Mouse (Mus musculus): ENCODE measurements around the gene Prex1. TPM values are rescaled to one million over a fixed set of nuclear protein-coding genes. Genes with fewer than 3 reads are reported as not detected.

Prex1 gene
- polyA plus RNA-seq, 1 experiment from 2014 or later = 11.6 TPM

DNA sequence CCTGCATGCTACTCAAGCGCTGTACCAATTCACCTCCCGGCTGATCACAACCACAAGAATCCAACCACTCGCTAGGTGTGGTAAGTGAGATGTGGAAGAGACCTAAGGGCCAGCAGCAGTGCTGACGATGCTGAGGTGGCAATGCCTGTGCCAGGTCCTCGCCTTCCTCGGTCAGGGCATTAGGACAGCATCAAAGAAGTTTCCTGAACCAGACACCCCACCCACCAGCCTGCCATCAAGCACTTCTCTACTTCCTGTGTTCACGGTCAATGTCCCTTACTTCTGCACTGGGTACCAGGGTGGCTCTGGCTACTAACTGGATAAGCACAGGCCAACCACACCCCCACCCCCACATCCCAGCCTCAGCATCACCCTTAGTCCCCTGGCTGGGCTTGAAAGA is 91.0 kb downstream of the Prex1 start:
- Histone ChIP-seq H3K27me3 (ENCODE audit: control insufficient read depth, insufficient read depth, low read length) (no peaks in the 10 kb centered on the region), H3K36me3 (ENCODE audit: control insufficient read depth, insufficient read depth) (no peaks in the 10 kb centered on the region), H3K4me3 (ENCODE audit: low read length) (no peak overlapping the region), H3K9me3 (replicated peaks; ENCODE audit: control insufficient read depth, low read length) (no peaks in the 10 kb centered on the region), H3K4me2 (ENCODE audit: low read depth, low read length) (no peak overlapping the region), H3K4me1 (ENCODE audit: control insufficient read depth, insufficient read depth, low read length) (peaks cover 10% of the 10 kb centered on the region), H3K27ac (ENCODE audit: low read length) (no peak overlapping the region), H3K9ac (ENCODE audit: low read length) (no peak overlapping the region)
- 68% methylated on average over 7 of the region's 7 CpGs for WGBS
- no peak for ATAC-seq (replicated peaks; ENCODE audit: extremely low read depth, insufficient read depth, low FRiP score)

DNA sequence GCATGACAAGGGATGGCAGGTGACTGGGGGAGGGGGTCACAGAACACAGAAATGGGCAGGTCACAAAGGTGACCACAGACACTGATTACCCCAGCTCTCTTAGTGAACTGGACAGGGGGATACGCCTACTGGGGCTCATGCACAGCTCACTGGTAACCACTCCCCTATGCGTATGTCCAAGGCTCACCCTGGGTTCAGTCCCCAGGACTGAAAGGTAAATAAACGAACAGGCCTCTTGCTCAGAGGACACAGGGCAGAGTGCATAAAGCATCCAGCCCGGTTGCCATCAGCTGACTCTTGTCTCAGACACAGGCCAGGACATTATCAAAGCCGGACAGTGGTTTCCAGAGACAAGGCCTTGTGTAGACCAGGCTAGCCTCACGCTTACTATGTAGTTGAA is 91.6 kb downstream of the Prex1 start:
- no peaks in the 10 kb centered on the region for H3K36me3 ChIP-seq (ENCODE audit: control insufficient read depth, insufficient read depth)
- no peaks in the 10 kb centered on the region for H3K27me3 ChIP-seq (ENCODE audit: control insufficient read depth, insufficient read depth, low read length)
- no peak for ATAC-seq (replicated peaks; ENCODE audit: extremely low read depth, insufficient read depth, low FRiP score)
- H3K27ac ChIP-seq (ENCODE audit: low read length) = no peak overlapping the region
- no peak overlapping the region for H3K4me3 ChIP-seq (ENCODE audit: low read length)
- 84% methylated on average over 6 of the region's 6 CpGs for WGBS
- no peak overlapping the region for H3K9ac ChIP-seq (ENCODE audit: low read length)
- H3K9me3 ChIP-seq (replicated peaks; ENCODE audit: control insufficient read depth, low read length) = no peaks in the 10 kb centered on the region
- H3K4me2 ChIP-seq (ENCODE audit: low read depth, low read length) = no peak overlapping the region
- H3K4me1 ChIP-seq (ENCODE audit: control insufficient read depth, insufficient read depth, low read length) = peaks cover 10% of the 10 kb centered on the region

DNA sequence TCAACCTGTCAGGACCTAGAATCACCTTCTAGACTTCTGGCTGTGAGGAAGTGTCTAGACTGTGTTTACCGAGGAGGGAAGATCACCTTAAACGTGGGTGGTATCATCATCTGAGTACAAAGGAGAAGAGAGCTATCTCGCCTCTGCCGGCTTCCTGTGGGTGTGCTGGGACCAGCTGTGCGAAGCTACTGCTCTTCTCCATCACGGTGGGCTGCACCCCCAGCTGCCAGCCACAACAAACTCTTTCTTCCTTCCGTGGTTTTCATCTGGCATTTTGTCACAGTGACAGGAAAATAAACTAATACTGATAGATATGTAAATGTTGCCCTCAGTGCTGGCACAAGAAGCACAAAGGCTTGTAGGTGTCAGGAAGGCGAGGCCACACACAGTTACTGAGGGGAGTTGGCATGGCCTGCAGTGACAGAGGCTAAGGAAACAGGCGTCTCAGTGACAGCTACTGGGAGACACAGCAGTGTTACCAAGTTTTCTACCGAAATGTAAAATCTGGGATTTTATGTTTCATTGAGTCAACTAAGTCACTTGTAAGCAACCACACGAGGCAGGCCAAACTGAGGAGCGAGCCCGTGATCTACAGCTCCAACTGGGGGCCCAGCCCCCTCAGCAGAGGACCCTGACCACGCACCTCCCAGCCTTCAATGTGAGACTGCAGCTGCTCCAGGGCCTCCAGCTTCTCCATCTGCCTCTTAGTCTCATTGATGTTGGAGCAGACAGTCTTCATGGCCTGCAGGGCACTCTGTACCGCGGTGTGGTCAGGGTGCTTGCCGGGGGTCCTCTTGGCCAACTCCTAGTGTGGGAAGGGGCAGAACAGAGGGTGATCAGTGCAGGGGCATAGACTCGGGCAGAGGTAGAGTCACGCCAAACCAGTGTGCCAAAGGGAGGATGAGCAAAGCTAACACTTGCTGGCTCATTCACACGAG is 92.8 kb downstream of the Prex1 start:
- H3K4me3 ChIP-seq (ENCODE audit: low read length) = no peak overlapping the region
- H3K9me3 ChIP-seq (replicated peaks; ENCODE audit: control insufficient read depth, low read length) = no peaks in the 10 kb centered on the region
- peak overlapping the region; percentile 18; the same call in 1 of the 2 replicates for H3K27ac ChIP-seq (ENCODE audit: low read length)
- 61% methylated on average over 20 of the region's 20 CpGs for WGBS
- H3K27me3 ChIP-seq (ENCODE audit: control insufficient read depth, insufficient read depth, low read length) = no peaks in the 10 kb centered on the region
- peak; percentile 51 for ATAC-seq (replicated peaks; ENCODE audit: extremely low read depth, insufficient read depth, low FRiP score)
- peaks cover 10% of the 10 kb centered on the region for H3K4me1 ChIP-seq (ENCODE audit: control insufficient read depth, insufficient read depth, low read length)
- H3K36me3 ChIP-seq (ENCODE audit: control insufficient read depth, insufficient read depth) = no peaks in the 10 kb centered on the region
- no peak overlapping the region for H3K9ac ChIP-seq (ENCODE audit: low read length)
- no peak overlapping the region for H3K4me2 ChIP-seq (ENCODE audit: low read depth, low read length)

DNA sequence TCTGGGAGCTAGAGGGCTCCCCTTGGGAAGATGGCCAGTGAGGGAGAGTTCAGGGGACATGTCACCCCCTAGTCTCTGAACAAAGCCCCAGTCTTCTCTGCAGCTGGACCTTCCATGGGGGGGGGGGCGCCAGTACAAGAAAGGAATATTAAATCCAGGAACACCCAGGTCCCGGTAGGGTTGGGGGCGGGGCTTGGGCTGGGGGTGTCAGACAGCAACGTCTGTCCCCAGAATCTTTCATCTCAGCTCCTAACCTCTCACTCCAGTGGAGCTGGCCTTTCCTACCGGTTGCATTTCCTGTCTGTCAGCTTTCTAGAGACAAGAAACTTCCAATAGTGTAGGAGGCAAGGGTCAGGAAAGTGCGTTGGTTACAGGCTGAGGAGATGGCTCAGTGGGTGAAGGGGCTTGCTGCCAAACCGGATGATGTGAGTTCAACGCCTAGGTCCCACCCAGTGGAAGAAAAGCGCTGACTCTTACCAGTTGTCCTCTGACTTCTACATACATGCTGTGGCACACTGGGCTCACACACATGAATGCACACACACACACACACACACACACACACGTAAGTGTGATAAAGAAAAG is 93.6 kb downstream of the Prex1 start:
- peaks cover 10% of the 10 kb centered on the region for H3K4me1 ChIP-seq (ENCODE audit: control insufficient read depth, insufficient read depth, low read length)
- H3K4me2 ChIP-seq (ENCODE audit: low read depth, low read length) = no peak overlapping the region
- peak overlapping the region; percentile 10; the same call in 1 of the 2 replicates for H3K27ac ChIP-seq (ENCODE audit: low read length)
- no peaks in the 10 kb centered on the region for H3K27me3 ChIP-seq (ENCODE audit: control insufficient read depth, insufficient read depth, low read length)
- no peaks in the 10 kb centered on the region for H3K36me3 ChIP-seq (ENCODE audit: control insufficient read depth, insufficient read depth)
- no peak overlapping the region for H3K9ac ChIP-seq (ENCODE audit: low read length)
- H3K9me3 ChIP-seq (replicated peaks; ENCODE audit: control insufficient read depth, low read length) = no peaks in the 10 kb centered on the region
- ATAC-seq (replicated peaks; ENCODE audit: extremely low read depth, insufficient read depth, low FRiP score) = no peak
- no peak overlapping the region for H3K4me3 ChIP-seq (ENCODE audit: low read length)
- 43% methylated on average over 10 of the region's 10 CpGs for WGBS

DNA sequence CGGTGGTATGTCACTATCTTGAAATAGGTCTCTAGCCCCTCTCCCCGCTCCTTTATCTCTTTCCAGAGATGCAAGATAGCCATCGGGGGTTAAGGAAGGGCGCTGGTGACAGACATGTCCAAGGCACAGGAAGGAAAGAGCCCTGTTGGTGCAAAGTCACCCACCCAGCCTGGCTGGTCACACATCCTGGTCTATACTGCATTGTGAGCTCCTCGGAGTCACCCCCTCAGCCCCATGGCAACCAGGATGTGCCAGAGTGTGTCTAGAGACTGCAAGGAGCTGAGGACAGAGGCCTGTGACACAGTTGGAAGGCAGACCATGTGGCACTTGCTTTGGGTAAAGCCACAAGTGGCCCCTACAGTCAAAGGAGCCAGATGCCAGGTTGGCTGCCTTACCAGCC is 94.4 kb downstream of the Prex1 start:
- Histone ChIP-seq H3K27me3 (ENCODE audit: control insufficient read depth, insufficient read depth, low read length) (no peaks in the 10 kb centered on the region), H3K9ac (ENCODE audit: low read length) (no peak overlapping the region), H3K36me3 (ENCODE audit: control insufficient read depth, insufficient read depth) (no peaks in the 10 kb centered on the region), H3K4me1 (ENCODE audit: control insufficient read depth, insufficient read depth, low read length) (peaks cover 10% of the 10 kb centered on the region), H3K4me3 (ENCODE audit: low read length) (no peak overlapping the region), H3K9me3 (replicated peaks; ENCODE audit: control insufficient read depth, low read length) (no peaks in the 10 kb centered on the region), H3K27ac (ENCODE audit: low read length) (no peak overlapping the region), H3K4me2 (ENCODE audit: low read depth, low read length) (no peak overlapping the region)
- ATAC-seq (replicated peaks; ENCODE audit: extremely low read depth, insufficient read depth, low FRiP score) = no peak
- WGBS = 70% methylated on average over 5 of the region's 5 CpGs

DNA sequence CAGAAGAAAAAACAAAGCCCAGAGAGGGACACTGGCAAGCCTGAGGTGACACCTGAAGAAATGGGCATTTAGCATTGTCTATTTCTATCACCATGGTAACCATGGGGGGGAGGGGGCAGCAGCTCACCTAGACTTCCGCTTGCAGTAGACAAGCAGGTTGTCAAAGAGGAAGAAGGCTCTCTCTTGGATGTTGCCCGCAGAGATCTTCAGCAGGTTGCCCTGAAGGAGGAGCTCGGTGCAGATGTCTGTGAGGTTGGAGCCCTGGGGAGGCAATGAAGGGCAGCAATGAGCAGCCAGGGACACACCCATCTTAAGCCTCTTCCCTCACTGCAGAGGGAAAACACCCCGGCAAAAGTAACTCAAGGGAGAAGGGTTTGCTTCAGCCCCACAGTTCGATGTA is 95.9 kb downstream of the Prex1 start:
- ATAC-seq (replicated peaks; ENCODE audit: extremely low read depth, insufficient read depth, low FRiP score) = no peak
- no peak overlapping the region for H3K4me3 ChIP-seq (ENCODE audit: low read length)
- no peak overlapping the region for H3K9ac ChIP-seq (ENCODE audit: low read length)
- H3K27me3 ChIP-seq (ENCODE audit: control insufficient read depth, insufficient read depth, low read length) = no peaks in the 10 kb centered on the region
- 93% methylated on average over 5 of the region's 5 CpGs for WGBS
- no peaks in the 10 kb centered on the region for H3K9me3 ChIP-seq (replicated peaks; ENCODE audit: control insufficient read depth, low read length)
- H3K4me2 ChIP-seq (ENCODE audit: low read depth, low read length) = no peak overlapping the region
- H3K4me1 ChIP-seq (ENCODE audit: control insufficient read depth, insufficient read depth, low read length) = peaks cover 1% of the 10 kb centered on the region
- H3K36me3 ChIP-seq (ENCODE audit: control insufficient read depth, insufficient read depth) = no peaks in the 10 kb centered on the region
- no peak overlapping the region for H3K27ac ChIP-seq (ENCODE audit: low read length)

DNA sequence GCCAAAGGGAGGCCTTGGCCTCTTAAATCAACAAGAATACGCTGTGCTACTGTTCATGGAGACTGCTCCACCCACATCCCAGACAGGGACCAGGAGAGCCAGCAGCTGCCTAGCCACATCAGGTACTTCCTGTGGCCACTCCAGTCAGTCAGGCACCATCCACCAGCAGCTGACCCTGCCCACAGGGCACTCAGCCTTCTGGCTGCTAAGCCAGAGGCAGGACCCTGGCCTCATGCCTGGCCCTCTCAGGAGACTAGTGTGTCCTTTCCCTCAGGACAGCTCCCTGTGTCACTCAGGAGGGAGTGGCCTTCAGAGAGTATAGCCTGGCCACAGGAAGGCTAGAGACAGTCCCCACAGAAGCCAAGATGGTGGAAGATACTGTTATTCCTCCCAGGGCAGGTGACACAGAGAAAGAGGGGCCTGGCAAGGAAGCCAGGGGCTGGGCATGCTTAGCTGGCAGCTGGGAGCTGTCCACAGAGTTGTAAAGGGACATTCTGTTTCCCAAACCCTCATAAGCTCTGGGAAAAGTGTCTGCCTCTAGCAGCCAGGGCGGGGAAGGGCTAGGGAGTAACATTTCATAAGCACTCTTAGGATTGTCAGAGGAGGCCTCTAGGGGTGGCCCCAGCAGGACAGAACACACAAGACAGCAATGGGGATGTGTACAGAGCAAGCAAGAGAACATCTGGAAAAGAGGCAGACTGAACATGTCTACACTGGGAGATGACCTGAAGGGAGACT is 98.1 kb downstream of the Prex1 start:
- no peak for ATAC-seq (replicated peaks; ENCODE audit: extremely low read depth, insufficient read depth, low FRiP score)
- Histone ChIP-seq H3K4me1 (ENCODE audit: control insufficient read depth, insufficient read depth, low read length) (no peaks in the 10 kb centered on the region), H3K4me2 (ENCODE audit: low read depth, low read length) (no peak overlapping the region), H3K9ac (ENCODE audit: low read length) (no peak overlapping the region), H3K36me3 (ENCODE audit: control insufficient read depth, insufficient read depth) (no peaks in the 10 kb centered on the region), H3K27me3 (ENCODE audit: control insufficient read depth, insufficient read depth, low read length) (no peaks in the 10 kb centered on the region), H3K9me3 (replicated peaks; ENCODE audit: control insufficient read depth, low read length) (no peaks in the 10 kb centered on the region), H3K27ac (ENCODE audit: low read length) (no peak overlapping the region), H3K4me3 (ENCODE audit: low read length) (no peak overlapping the region)
- 75% methylated on average over 2 of the region's 2 CpGs for WGBS

DNA sequence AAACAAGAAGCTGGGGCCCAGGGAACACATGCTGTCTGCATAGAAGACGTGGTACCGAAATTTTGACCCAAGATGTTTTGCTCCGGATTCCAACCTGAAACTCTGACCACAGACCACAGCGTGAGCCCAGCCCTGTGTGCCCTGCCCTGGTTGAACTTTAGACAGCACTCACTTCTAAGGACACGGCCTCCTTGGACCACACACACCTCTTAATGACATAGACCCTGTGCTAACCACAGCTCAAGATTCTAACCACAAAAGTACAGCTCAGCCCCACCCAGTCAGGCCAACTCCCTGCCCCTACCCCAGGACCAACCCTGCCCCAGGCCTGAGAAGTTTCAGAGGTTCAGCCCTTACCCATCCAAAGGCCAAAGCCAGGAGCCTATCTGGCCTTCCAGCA is 103.4 kb downstream of the Prex1 start:
- no peak for ATAC-seq (replicated peaks; ENCODE audit: extremely low read depth, insufficient read depth, low FRiP score)
- H3K27me3 ChIP-seq (ENCODE audit: control insufficient read depth, insufficient read depth, low read length) = no peaks in the 10 kb centered on the region
- no peaks in the 10 kb centered on the region for H3K36me3 ChIP-seq (ENCODE audit: control insufficient read depth, insufficient read depth)
- WGBS = 82% methylated on average over 5 of the region's 5 CpGs
- H3K4me2 ChIP-seq (ENCODE audit: low read depth, low read length) = no peak overlapping the region
- H3K9ac ChIP-seq (ENCODE audit: low read length) = no peak overlapping the region
- H3K4me3 ChIP-seq (ENCODE audit: low read length) = no peak overlapping the region
- peaks cover 15% of the 10 kb centered on the region for H3K4me1 ChIP-seq (ENCODE audit: control insufficient read depth, insufficient read depth, low read length)
- H3K9me3 ChIP-seq (replicated peaks; ENCODE audit: control insufficient read depth, low read length) = no peaks in the 10 kb centered on the region
- no peak overlapping the region for H3K27ac ChIP-seq (ENCODE audit: low read length)

DNA sequence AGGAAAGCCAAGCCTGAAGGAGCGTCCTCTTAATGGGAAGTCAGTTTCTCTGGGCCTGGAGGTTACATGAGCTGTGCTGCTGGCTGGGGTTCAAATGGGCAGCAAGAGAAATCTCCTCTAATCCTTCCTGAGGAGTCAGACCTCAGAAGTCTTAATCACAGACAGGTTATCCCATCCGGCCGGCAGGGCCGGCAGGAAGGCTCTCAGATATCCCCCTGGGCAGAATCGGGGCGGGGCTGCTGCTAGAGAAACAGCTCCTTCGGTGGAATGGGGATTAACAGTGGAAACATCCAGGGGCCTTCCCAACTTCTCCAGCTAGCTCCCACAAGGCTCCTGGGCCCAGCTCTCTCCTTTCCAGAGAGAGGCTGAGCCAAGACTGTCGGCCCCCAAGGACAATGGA is 105.1 kb downstream of the Prex1 start:
- Histone ChIP-seq H3K27ac (ENCODE audit: low read length) (peak overlapping the region; percentile 30), H3K9ac (ENCODE audit: low read length) (no peak overlapping the region), H3K4me1 (ENCODE audit: control insufficient read depth, insufficient read depth, low read length) (peaks cover 20% of the 10 kb centered on the region), H3K4me3 (ENCODE audit: low read length) (no peak overlapping the region), H3K4me2 (ENCODE audit: low read depth, low read length) (no peak overlapping the region), H3K27me3 (ENCODE audit: control insufficient read depth, insufficient read depth, low read length) (no peaks in the 10 kb centered on the region), H3K36me3 (ENCODE audit: control insufficient read depth, insufficient read depth) (no peaks in the 10 kb centered on the region), H3K9me3 (replicated peaks; ENCODE audit: control insufficient read depth, low read length) (no peaks in the 10 kb centered on the region)
- 34% methylated on average over 8 of the region's 8 CpGs for WGBS
- peak; percentile 21 for ATAC-seq (replicated peaks; ENCODE audit: extremely low read depth, insufficient read depth, low FRiP score)
